Mouse (Mus musculus) liver, postnatal 0 days (tissue): ENCODE data around the gene Mrpl35.

Source experiments
- CTCF ChIP-seq: sonication (generic); IDR thresholded peaks from 2 replicates; pipeline ENCODE4 v1.5.1; 2016; ENCODE audit warnings: antibody characterized with exemption, low read depth
- EP300 ChIP-seq: IDR thresholded peaks from 2 replicates; pipeline ENCODE4 v1.6.1; 2016; ENCODE audit warnings: antibody characterized with exemption, low read depth, mild to moderate bottlenecking

- TF ChIP-seq EP300 (no peak), CTCF (no peak)
Observed at GRCm38 (mm10) chr6:71823085-71823484, 3.7 kb downstream of the Mrpl35 start.
